Mouse (Mus musculus) spleen, postnatal 14 days (tissue): ENCODE data around the gene Afmid.

Experiments used
- DNase-seq, 2 experiments: peaks; one replicate each; pipeline ENCODE4 v3.0.0; 2021 to 2022; ENCODE audit warnings: low spot score in 2 of 2

The Afmid gene

GRCm38 (mm10) chr11:117848271-117848984, 22.7 kb downstream of the Afmid start:
- peak; percentile 41 to 47 for DNase-seq

DNA sequence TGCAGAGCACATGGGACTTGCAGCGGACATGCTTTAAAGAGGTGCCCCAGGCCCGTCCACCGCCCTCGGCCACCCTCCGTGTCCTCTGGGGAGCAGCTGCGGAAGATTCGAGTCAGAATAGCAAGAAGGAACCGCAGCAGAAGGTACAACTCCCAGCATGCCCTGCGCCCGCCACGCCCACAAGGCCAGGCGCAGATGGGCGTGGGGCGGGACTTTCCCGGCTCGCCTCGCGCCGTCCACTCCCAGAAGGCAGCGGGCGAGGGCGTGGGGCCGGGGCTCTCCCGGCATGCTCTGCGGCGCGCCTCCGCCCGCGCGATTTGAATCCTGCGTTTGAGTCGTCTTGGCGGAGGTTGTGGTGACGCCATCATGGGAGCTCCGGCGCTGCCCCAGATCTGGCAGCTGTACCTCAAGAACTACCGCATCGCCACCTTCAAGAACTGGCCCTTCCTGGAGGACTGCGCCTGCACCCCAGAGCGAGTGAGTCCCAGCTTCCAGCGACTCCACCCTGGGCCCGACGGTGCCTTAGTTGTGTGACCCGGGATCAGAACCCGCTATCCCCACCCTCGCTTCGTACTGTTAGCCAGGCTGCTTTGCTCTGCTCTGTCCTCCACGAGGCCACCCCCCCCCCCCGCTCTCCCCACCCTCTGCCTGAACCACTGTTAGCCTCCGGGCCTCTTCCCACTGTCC, 23.4 kb downstream of the Afmid start, which contains the start of gene Birc5:
Gene Birc5 (plus strand): TSS at position 267 of the 687 bp plus-strand sequence.
- DNase-seq, result peak; percentile 96 to 97

DNA sequence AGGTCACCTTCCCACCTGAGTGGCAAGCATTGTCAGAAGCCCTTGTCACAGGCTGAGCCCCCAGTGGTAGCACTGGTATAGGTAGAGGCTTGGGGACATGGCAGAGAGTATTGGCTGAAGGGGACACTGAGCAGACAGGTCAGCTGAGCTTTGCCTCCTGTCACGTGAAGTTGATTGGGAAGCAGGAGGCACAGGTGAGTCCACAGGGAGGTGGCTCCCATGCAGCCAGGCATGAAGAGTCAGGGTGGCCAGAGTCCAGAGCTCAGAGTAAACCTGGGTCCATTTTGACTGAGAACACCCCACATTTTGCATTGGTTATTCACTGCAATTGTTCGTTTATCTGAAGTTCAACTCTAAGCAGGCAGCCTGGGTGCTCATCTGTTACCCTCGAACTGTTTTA, 27.2 kb downstream of the Afmid start:
- no peak for DNase-seq

DNA sequence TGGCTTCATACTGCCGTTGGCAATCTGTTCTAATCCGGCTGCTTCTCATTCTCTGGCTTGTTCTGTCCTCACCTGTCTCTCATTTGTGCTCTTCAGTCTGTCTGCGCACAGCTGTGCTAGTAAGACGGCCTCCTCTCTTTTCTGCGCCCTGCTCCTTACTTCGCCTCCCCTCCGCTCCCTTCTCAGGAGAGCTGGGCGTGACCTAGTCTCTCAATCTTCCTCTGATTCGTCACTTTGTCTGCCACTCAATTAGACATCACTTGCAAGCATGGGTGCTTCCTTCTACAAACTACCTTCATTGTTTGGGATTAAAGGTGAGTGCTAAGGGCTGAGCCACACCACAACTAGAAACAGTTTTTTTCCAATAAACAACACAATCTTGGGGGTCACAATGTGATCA, 28.5 kb downstream of the Afmid start:
- no peak for DNase-seq

GRCm38 (mm10) chr11:117855360-117855759, 29.6 kb downstream of the Afmid start:
- DNase-seq, result no peak

- DNase-seq, result no peak
Observed at GRCm38 (mm10) chr11:117855975-117856374, 30.3 kb downstream of the Afmid start.

DNA sequence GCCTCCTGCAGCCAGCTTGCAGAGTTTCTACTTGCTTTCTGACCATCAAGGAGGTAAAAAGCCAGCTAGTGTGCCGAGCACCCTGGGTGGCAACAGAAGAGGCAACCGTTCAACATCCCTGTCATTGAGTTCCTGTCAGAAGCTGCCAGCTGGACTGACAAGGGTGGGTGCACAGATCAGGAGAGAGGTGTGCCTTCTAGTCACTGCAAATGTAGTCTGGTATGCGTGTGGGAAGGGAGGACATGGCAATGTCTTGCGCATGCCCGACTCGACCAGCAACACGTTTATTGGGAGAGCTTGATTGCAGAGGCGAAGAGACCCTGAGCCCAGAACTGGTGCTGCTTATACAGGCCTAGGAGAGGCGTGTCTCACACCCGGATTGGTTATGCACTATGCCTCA, 31.7 kb downstream of the Afmid start:
- no peak for DNase-seq

DNA sequence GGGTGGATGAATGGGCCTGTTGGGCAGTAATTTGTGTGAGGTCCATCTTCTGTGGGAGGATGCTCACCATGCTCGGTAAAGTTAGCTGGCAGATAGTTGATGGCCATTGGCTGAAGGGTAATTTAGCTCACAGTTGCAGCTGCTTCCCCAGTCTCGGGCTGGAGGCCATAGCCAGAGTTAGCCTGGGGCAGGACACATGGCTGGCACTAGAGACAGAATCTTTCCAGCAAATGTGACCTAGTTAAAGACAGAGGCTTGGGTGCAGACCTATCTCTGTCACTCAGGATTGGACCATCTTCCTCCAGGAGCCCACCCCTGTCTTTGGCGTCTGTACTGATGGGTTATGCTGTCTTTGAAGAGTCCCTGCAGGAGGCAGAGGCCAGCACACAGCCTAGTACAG, 32.7 kb downstream of the Afmid start:
- DNase-seq, result no peak

DNA sequence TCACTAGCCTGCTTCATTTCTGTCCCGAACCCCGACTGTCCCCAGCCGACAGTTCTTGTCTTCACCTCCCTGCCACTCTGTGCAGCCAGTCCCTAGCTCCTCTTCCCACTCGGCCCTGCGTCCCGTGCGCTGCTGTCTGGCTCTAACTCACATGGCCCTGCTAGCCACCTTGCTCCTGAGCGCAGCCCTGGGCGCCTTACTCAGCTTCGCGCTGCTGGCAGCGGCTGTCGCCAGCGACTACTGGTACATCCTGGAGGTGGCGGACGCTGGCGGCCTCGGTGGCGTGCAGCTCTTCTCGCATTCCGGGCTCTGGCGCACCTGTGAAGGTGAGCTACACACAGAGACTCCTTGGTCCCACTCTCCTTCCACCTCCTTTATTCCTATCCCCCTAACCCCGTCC, 34.9 kb downstream of the Afmid start, which contains the start of gene Tmem235:
Gene Tmem235 (plus strand): TSS at position 152 of the 400 bp plus-strand sequence.
- no peak for DNase-seq

DNA sequence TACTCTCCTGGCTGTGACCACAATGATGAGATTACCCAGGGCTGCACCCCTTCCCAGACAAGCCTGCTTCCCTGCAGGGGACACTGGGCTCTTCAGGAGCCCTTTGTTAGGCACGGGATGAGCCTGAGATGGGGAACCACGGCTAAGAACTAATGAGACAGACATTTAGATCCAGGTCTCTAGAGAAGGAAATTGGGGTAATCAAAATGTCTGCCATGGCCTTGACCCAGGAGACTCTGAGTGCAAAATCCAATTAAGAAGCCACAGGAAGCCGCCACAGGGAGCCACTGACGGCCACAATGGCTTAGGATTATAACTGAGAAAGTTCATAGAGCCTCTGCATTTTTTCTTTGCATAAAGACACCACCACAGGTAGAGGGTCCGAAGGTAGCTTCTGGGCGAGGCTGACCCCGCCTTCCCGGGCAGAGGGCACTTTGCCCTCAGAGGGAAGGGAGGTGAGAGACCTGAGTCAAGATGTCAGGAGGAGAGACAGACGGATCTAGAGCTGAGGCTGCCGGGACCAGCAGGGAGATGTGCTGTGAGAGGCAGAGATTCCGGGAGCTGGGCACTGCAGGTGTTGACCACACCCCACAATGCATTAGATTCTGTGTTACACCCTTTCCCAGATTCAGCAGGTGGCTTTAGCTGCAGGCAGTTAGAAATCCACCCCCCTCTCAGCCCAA, 37.6 kb downstream of the Afmid start:
- DNase-seq, result no peak

DNA sequence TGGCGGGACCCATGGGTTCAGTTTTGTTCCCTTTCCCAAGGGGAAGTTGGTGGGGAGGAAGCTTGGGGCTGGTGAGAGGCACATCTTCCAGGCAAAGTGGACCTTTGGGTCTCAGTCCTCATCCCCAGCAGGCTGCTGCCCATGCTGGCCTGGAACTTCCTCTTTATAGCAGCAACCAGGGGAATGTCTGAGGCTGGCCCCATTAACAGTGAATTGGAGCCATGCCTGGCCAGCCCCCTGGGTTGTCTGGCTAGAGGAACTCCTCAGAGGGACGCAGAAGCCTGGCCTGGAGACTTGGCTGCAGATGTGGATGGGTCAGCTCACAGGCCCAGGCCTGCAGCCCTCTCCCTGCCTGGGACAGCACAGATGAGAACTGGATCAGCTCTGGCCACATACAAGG, 39.1 kb downstream of the Afmid start:
- no peak for DNase-seq

- no peak for DNase-seq
Observed at GRCm38 (mm10) chr11:117865988-117866387, 40.3 kb downstream of the Afmid start.

GRCm38 (mm10) chr11:117870688-117871365, 45.1 kb downstream of the Afmid start:
- peak; percentile 44 to 64 for DNase-seq

DNA sequence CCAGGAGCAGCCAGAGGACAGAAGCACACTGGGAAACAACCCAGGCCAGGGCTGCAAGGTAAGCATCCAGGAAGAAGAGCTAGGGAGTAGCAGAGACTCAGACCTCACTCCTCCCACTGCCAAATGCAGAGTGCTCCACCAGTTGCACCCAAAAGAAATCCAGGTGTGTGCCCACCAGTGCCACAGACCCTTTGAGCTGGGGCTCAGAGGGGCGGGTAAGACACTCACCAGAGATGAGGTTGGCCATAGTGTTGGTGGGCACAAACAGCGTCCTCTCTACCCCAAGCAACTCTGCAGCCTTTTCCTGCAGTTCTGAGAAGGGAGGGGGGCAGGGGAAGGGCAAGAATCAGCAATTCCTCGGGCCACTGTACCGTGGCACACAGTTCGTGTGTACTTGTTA, 45.7 kb downstream of the Afmid start:
- DNase-seq, result no peak

- DNase-seq, result peak; percentile 38 to 39
Observed at GRCm38 (mm10) chr11:117871911-117872584, 46.3 kb downstream of the Afmid start.

DNA sequence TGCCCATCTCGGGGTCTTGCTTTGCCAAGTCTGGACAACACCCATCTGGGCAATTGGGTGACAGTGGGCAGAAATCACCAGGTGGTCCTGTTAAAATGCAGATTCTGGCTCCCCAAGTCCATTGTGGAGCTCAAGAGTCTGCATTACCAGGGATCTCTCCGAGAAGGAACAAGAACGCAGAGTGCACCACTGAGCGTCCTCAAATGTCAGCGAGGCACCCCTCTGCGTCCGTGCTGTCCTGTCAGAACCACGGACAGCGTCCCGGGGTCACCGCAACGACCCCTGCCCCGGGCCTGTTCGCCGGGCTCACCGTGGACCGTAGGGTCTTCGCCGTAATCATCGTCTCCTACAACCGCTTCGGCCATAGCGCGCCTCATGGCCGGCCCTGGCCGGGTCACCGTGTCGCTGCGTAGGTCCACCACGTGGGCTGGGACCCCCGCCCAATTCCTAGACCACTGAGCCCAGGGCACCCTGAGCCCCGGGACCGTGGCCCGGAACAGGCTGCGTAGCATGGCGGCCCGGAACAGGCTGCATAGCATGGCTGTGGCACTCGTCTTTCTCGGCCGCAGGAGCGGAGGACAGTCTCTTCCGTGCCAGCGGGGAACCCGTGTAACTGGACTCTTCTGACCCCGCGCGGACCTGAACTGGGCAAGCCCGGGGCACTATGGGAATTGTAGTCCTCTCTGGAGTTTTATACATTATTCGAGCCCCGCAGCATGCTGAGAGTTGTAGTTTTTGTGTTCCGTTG, 47.3 kb downstream of the Afmid start, which contains the start of gene Tha1:
Gene Tha1 (minus strand): TSS at position 621 of the 748 bp plus-strand sequence.
- peak in 1 of 2 experiments; percentile 37 for DNase-seq

- no peak for DNase-seq
Observed at GRCm38 (mm10) chr11:117874419-117874818, 48.7 kb downstream of the Afmid start.

DNA sequence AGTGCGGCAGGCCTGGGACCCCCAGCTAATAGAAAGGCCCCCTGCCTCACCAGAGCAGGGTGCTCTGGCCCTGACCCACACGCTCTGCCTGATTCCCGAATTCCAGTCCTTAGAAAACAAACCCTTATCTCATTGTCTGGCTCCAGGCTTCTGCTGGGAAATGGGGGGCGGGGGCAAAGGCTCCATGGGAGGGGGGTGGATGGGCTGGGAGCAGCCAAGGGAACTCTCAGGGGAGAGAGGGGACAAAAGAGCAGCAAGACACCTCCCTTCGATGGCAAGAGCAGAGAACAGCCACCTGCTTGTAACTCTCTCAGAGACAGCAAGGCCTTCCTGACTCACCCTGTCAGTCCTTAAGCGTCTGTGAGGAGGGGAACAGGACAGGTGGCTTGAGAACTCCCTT, 50.0 kb downstream of the Afmid start:
- DNase-seq, result no peak

- DNase-seq, result peak in 1 of 2 experiments; percentile 37
Observed at GRCm38 (mm10) chr11:117877917-117878745, 52.4 kb downstream of the Afmid start.

GRCm38 (mm10) chr11:117878892-117879291, 53.2 kb downstream of the Afmid start:
- peak in 1 of 2 experiments; percentile 36 for DNase-seq
